Mouse (Mus musculus) embryonic facial prominence, embryonic 11.5 days (tissue): ENCODE measurements around the gene Gp9. TPM values are rescaled to one million over a fixed set of nuclear protein-coding genes. Genes with fewer than 3 reads are reported as not detected.
"Not testable (repeated sequence)": the region's sequence is repeated elsewhere in the genome, so short reads cannot be mapped to it uniquely, and the experiment has no call there.

Source experiments
- ATAC-seq: fragments of 200-750 bp; cut with Nextera tagmentation; replicated peaks from 2 replicates; pipeline ENCODE4 v1.8.0; 2017; ENCODE audit warnings: low read depth; ENCODE audit not compliant: insufficient number of reproducible peaks, low FRiP score, low TSS enrichment
- DNase-seq: peaks from one replicate; pipeline ENCODE4 v3.0.0-alpha.2; 2015; ENCODE audit warnings: low spot score
- H3K27ac ChIP-seq: fragments of 300-500 bp; sonication (generic); replicated peaks from 2 replicates; pipeline ENCODE4 v1.5.1; 2014; ENCODE audit warnings: mild to moderate bottlenecking, low read depth, low read length, control low read depth
- H3K27me3 ChIP-seq: fragments of 300-500 bp; sonication (generic); 2 replicates; pipeline ENCODE4 v1.6.1; 2014; ENCODE audit warnings: mild to moderate bottlenecking, low read length, moderate library complexity, mixed read lengths; ENCODE audit not compliant: control insufficient read depth, insufficient read depth
- H3K36me3 ChIP-seq: fragments of 300-500 bp; sonication (generic); replicated peaks from 2 replicates; pipeline ENCODE4 v1.6.1; 2014; ENCODE audit warnings: low read depth, mild to moderate bottlenecking, low read length, moderate library complexity, mixed read lengths; ENCODE audit not compliant: control insufficient read depth, insufficient read depth
- H3K4me1 ChIP-seq: fragments of 300-500 bp; sonication (generic); 2 replicates; pipeline ENCODE4 v1.6.1; 2014; ENCODE audit warnings: low read length, mixed read lengths; ENCODE audit not compliant: control insufficient read depth, insufficient read depth
- H3K4me2 ChIP-seq: fragments of 300-500 bp; sonication (generic); 2 replicates; pipeline ENCODE4 v1.6.1; 2014; ENCODE audit warnings: low read depth, mild to moderate bottlenecking, control low read depth, low read length, moderate library complexity
- H3K4me3 ChIP-seq: fragments of 300-500 bp; sonication (generic); 2 replicates; pipeline ENCODE4 v1.5.1; 2014; ENCODE audit warnings: low read depth, low read length, control low read depth
- H3K9ac ChIP-seq: fragments of 300-500 bp; sonication (generic); replicated peaks from 2 replicates; pipeline ENCODE4 v1.6.1; 2014; ENCODE audit warnings: mild to moderate bottlenecking, control low read depth, low read length
- H3K9me3 ChIP-seq: fragments of 300-500 bp; sonication (generic); replicated peaks from 2 replicates; pipeline ENCODE4 v1.6.1; 2016; ENCODE audit warnings: mild to moderate bottlenecking, low read length, inconsistent platforms, mixed read lengths; ENCODE audit not compliant: control insufficient read depth
- WGBS: fragments of 180-500 bp; shearing (Covaris S2); extraction: QIAGEN DNeasy Blood & Tissue Kit; methylation state at CpG from one replicate; pipeline ENCODE4 v1.1.7; 2014; 5-methylcytosine and 5-hydroxymethylcytosine counted together
- polyA plus RNA-seq: library from polyadenylated mRNA; unstranded; fragments of >200 nt; fragmentation: Nextera tagmentation; extraction: Ambion mirVana; gene quantifications from 2 replicates; pipeline ENCODE4 v1.2.1, GENCODE M21; 2014

Gene Gp9
- polyA plus RNA-seq, 1 experiment from 2014 or later = 1.9 TPM

GRCm38 (mm10) chr6:87755196-87755595 lies 22.7 kb upstream of the Gp9 start:
- Histone ChIP-seq H3K27ac (no peak overlapping the region), H3K9ac (no peak overlapping the region), H3K36me3 (no peaks in the 10 kb centered on the region), H3K4me3 (no peak overlapping the region), H3K27me3 (no peaks in the 10 kb centered on the region), H3K4me2 (no peak overlapping the region), H3K4me1 (no peaks in the 10 kb centered on the region), H3K9me3 (no peaks in the 10 kb centered on the region)
- 87% methylated on average over 4 of the region's 4 CpGs for WGBS
- ATAC-seq (no peak), DNase-seq (no peak)

GRCm38 (mm10) chr6:87756896-87757295 lies 21.0 kb upstream of the Gp9 start:
- ATAC-seq = no peak
- Histone ChIP-seq H3K36me3 (no peaks in the 10 kb centered on the region), H3K9ac (no peak overlapping the region), H3K4me1 (no peaks in the 10 kb centered on the region), H3K4me3 (no peak overlapping the region), H3K27ac (no peak overlapping the region), H3K9me3 (no peaks in the 10 kb centered on the region), H3K4me2 (no peak overlapping the region), H3K27me3 (no peaks in the 10 kb centered on the region)
- DNase-seq = no peak
- WGBS = 91% methylated on average over 8 of the region's 8 CpGs

DNA sequence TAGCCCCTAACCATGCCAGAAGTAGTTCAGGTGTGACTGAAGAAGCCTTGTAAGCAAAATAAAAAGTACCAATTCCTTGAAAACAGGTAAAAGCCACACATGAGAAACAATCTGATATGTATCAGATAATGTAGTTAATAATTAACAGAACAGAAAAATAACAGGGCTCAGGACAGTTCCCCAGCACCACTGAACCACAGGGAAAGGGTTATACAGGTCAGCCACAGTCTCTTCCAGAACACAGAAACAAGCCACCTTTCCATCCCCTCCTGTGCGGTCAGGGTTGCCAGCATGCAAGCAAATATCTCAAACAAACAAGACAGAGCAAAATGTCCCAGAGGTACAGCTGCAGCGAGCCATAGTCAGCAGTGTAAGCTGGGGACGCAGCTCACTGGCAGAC lies 18.5 kb upstream of the Gp9 start:
- WGBS = 63% methylated on average over 3 of the region's 3 CpGs
- no peak for ATAC-seq
- no peaks in the 10 kb centered on the region for H3K27me3 ChIP-seq
- DNase-seq = no peak
- H3K4me1 ChIP-seq = no peaks in the 10 kb centered on the region
- H3K4me2 ChIP-seq = no peak overlapping the region
- H3K9me3 ChIP-seq = no peaks in the 10 kb centered on the region
- no peak overlapping the region for H3K4me3 ChIP-seq
- H3K9ac ChIP-seq = no peak overlapping the region
- no peaks in the 10 kb centered on the region for H3K36me3 ChIP-seq
- H3K27ac ChIP-seq = no peak overlapping the region

GRCm38 (mm10) chr6:87759850-87760249 lies 18.0 kb upstream of the Gp9 start:
- no peak overlapping the region for H3K4me2 ChIP-seq
- H3K36me3 ChIP-seq = no peaks in the 10 kb centered on the region
- DNase-seq = no peak
- 71% methylated on average over 3 of the region's 3 CpGs for WGBS
- no peaks in the 10 kb centered on the region for H3K27me3 ChIP-seq
- H3K9me3 ChIP-seq = no peaks in the 10 kb centered on the region
- no peaks in the 10 kb centered on the region for H3K4me1 ChIP-seq
- no peak for ATAC-seq
- no peak overlapping the region for H3K4me3 ChIP-seq
- no peak overlapping the region for H3K27ac ChIP-seq
- no peak overlapping the region for H3K9ac ChIP-seq

DNA sequence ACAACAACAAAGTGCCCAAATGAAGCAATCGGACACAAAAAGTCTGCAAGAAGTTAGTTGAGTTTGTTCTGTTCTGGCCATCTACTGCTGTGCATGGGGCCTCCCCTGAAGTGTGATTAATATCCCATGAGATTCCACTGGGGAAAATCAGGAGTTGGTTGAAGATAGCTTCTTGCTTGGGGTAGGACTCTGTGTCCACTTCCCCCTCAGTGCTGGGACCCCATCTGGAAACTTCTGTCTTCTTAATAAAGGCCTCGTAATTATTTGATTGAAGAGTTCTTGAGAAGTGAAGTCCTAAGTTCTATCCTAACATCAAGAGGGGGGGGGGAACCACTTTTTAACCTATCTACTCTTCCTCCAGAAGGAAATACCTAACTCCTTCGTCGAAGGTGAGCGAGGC lies 15.7 kb upstream of the Gp9 start:
- no peak overlapping the region for H3K4me2 ChIP-seq
- ATAC-seq = no peak
- no peaks in the 10 kb centered on the region for H3K36me3 ChIP-seq
- H3K9me3 ChIP-seq = no peaks in the 10 kb centered on the region
- no peak for DNase-seq
- H3K9ac ChIP-seq = no peak overlapping the region
- no peaks in the 10 kb centered on the region for H3K27me3 ChIP-seq
- H3K4me3 ChIP-seq = no peak overlapping the region
- no peak overlapping the region for H3K27ac ChIP-seq
- 85% methylated on average over 5 of the region's 5 CpGs for WGBS
- no peaks in the 10 kb centered on the region for H3K4me1 ChIP-seq

- Histone ChIP-seq H3K9me3 (no peaks in the 10 kb centered on the region), H3K4me2 (no peak overlapping the region), H3K27me3 (no peaks in the 10 kb centered on the region), H3K9ac (no peak overlapping the region), H3K4me1 (no peaks in the 10 kb centered on the region), H3K27ac (no peak overlapping the region), H3K36me3 (no peaks in the 10 kb centered on the region), H3K4me3 (no peak overlapping the region)
- DNase-seq = peak; percentile 43
- 65% methylated on average over 4 of the region's 4 CpGs for WGBS
- no peak for ATAC-seq
Measured at GRCm38 (mm10) chr6:87763376-87764280, 14.2 kb upstream of the Gp9 start.

DNA sequence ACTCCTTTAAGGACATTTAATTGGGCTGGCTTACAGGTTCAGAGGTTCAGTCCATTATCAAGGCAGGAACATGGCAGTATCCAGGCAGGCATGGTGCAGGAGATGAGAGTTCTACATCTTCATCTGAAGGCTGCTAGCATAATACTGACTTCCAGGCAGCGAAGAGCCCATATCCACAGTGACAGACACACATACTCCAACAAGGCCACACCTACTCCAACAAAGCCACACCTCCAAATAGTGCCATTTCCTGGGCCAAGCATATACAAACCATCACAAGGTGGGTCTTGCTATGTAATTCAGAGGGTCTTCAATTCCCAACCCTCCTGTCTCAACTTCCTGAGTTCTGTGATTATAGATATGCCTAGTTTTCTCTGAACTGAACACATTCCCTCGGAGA lies 13.6 kb upstream of the Gp9 start:
- H3K27ac ChIP-seq, H3K4me1 ChIP-seq, H3K27me3 ChIP-seq, H3K9ac ChIP-seq, H3K9me3 ChIP-seq, ATAC-seq, H3K36me3 ChIP-seq, H3K4me2 ChIP-seq, H3K4me3 ChIP-seq, DNase-seq: not testable (repeated sequence)
- WGBS = 94% methylated on average over 2 of the region's 2 CpGs

DNA sequence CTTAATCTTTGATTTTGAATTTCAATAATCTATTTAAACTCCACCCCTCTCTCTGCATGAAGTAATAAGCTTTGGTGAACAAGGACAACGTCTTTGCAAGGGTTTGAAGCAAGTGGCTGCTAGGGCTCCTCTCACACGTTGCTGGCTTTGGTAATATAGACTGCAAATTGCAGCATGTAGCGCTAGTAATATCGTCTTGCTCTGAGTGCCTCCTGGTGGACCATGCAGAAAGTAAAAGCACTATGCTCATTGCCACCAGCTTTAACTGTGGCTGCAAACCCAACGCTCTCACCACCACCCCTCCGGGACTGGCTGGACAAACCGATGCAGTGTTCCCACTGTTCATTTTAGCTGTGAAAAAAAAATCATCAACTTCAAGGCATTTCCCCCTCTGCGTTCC lies 7.2 kb upstream of the Gp9 start:
- 56% methylated on average over 8 of the region's 8 CpGs for WGBS
- H3K27me3 ChIP-seq = no peaks in the 10 kb centered on the region
- no peak overlapping the region for H3K4me3 ChIP-seq
- DNase-seq = no peak
- H3K36me3 ChIP-seq = no peaks in the 10 kb centered on the region
- H3K9ac ChIP-seq = no peak overlapping the region
- H3K4me2 ChIP-seq = no peak overlapping the region
- no peaks in the 10 kb centered on the region for H3K4me1 ChIP-seq
- ATAC-seq = no peak
- H3K9me3 ChIP-seq = no peaks in the 10 kb centered on the region
- no peak overlapping the region for H3K27ac ChIP-seq
